Mouse (Mus musculus) frontal cortex, postnatal 14 days (tissue): Measurements from ENCODE around the gene Nmnat2.

Experiments used
- DNase-seq, 2 experiments: peaks; one replicate each; pipeline ENCODE4 v3.0.0; 2022; ENCODE audit warnings: low spot score in 2 of 2

Gene Nmnat2

GRCm38 (mm10) chr1:153094226-153095076, 139.7 kb downstream of the Nmnat2 start:
- DNase-seq = no peak

GRCm38 (mm10) chr1:153095328-153095727, 140.5 kb downstream of the Nmnat2 start:
- DNase-seq = no peak

GRCm38 (mm10) chr1:153095826-153096727, 141.3 kb downstream of the Nmnat2 start:
- no peak for DNase-seq

GRCm38 (mm10) chr1:153097017-153097675, 142.4 kb downstream of the Nmnat2 start:
- no peak for DNase-seq

GRCm38 (mm10) chr1:153098586-153098985, 143.8 kb downstream of the Nmnat2 start:
- DNase-seq = no peak

GRCm38 (mm10) chr1:153100912-153101311, 146.1 kb downstream of the Nmnat2 start:
- no peak for DNase-seq

GRCm38 (mm10) chr1:153101327-153101880, 146.6 kb downstream of the Nmnat2 start:
- DNase-seq = peak in 1 of 2 experiments; percentile 20

GRCm38 (mm10) chr1:153102296-153103185, 147.7 kb downstream of the Nmnat2 start:
- no peak for DNase-seq

- DNase-seq = no peak
Measured at GRCm38 (mm10) chr1:153103186-153103554, 148.4 kb downstream of the Nmnat2 start.

GRCm38 (mm10) chr1:153104804-153105203, 150.0 kb downstream of the Nmnat2 start:
- no peak for DNase-seq

- no peak for DNase-seq
Measured at GRCm38 (mm10) chr1:153107866-153108265, 153.1 kb downstream of the Nmnat2 start.

GRCm38 (mm10) chr1:153109346-153109745, 154.6 kb downstream of the Nmnat2 start:
- no peak for DNase-seq

- no peak for DNase-seq
Measured at GRCm38 (mm10) chr1:153109836-153110235, 155.0 kb downstream of the Nmnat2 start.

GRCm38 (mm10) chr1:153111596-153111995, 156.8 kb downstream of the Nmnat2 start:
- DNase-seq = no peak

GRCm38 (mm10) chr1:153115315-153115714, 160.5 kb downstream of the Nmnat2 start:
- DNase-seq = no peak

- DNase-seq = no peak
Measured at GRCm38 (mm10) chr1:153120544-153120943, 165.8 kb downstream of the Nmnat2 start.

GRCm38 (mm10) chr1:153121320-153121719, 166.5 kb downstream of the Nmnat2 start:
- DNase-seq = no peak

GRCm38 (mm10) chr1:153122764-153123163, 168.0 kb downstream of the Nmnat2 start:
- no peak for DNase-seq

- no peak for DNase-seq
Measured at GRCm38 (mm10) chr1:153124502-153124901, 169.7 kb downstream of the Nmnat2 start.
